In the genomic region with DNA sequence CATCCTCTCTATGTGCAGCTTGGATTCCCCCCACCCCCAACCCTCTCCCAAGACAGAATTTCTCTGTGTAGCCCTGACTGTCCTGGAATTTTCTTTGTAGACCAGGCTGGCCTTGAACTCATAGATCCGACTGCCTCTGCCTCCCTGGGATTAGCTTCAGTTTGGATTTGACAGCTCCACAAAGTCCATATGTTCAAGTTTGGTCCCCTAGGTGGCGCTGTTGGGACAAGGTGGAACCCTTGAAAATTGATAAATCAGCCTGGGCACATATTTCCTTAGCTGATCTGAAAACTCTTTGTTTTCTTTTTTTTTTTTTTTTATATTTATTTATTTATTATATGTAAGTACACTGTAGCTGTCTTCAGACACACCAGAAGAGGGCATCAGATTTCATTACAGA, we compare ENCODE assay signal across 9 mouse cellular contexts. TPM values are rescaled to one million over a fixed set of nuclear protein-coding genes. Genes with fewer than 3 reads are reported as not detected.
DNase-seq lines count a peak whose midpoint lies in the region; ATAC-seq and TF ChIP-seq lines count a peak whose summit lies in the region.
"Had no signal": no experiment of that assay in that cellular context is flagged by ENCODE, and none has a peak within 500 bp of the region (broad histone marks: within the 10 kb centered on the region; RNA-seq: fewer than 3 reads in every experiment).

No protein-coding gene starts in this region.

- H3K4me3 ChIP-seq in heart, adult 2 months = no peak overlapping the region
- no peak overlapping the region for H3K4me3 ChIP-seq in bone marrow, adult 2 months (replicated peaks; ENCODE audit: control insufficient read depth, low read depth, low read length)
- H3K4me3 ChIP-seq: neural tube, embryonic 12.5 days had no signal

- H3K79me2 ChIP-seq in heart, adult 2 months (replicated peaks; ENCODE audit: control insufficient read depth, insufficient read depth, low read length) = no peaks in the 10 kb centered on the region

- H3K4me1 ChIP-seq in heart, adult 2 months (ENCODE audit: control insufficient read depth, insufficient read depth, low read length) = no peaks in the 10 kb centered on the region
- H3K4me1 ChIP-seq in bone marrow, adult 2 months (ENCODE audit: control insufficient read depth, insufficient read depth, low read length) = no peaks in the 10 kb centered on the region
- H3K4me1 ChIP-seq: neural tube, embryonic 12.5 days had no signal

- no peak for TF ChIP-seq POLR2A in heart, adult 2 months (IDR thresholded peaks at IDR 0.05; ENCODE audit: insufficient read depth, low read depth, low read length)
- TF ChIP-seq POLR2A in bone marrow, adult 2 months (IDR thresholded peaks at IDR 0.05; ENCODE audit: borderline replicate concordance, control insufficient read depth, low read depth, low read length) = no peak

- H3K9ac ChIP-seq in heart, adult 2 months (ENCODE audit: low read depth, low read length) = no peak overlapping the region
- H3K9ac ChIP-seq: neural tube, embryonic 12.5 days had no signal

- no peak for TF ChIP-seq EP300 in heart, adult 2 months (IDR thresholded peaks at IDR 0.05; ENCODE audit: insufficient read depth, low read depth, low read length)

- H3K36me3 ChIP-seq in heart, adult 2 months (ENCODE audit: control insufficient read depth, insufficient read depth, low read length) = no peaks in the 10 kb centered on the region
- H3K36me3 ChIP-seq: neural tube, embryonic 12.5 days had no signal

- H3K27ac ChIP-seq in heart, adult 2 months = no peak overlapping the region
- H3K27ac ChIP-seq in bone marrow, adult 2 months (ENCODE audit: control insufficient read depth, insufficient read depth, low read depth, low read length, poor library complexity) = no peak overlapping the region
- H3K27ac ChIP-seq: neural tube, embryonic 12.5 days had no signal

- DNase-seq in heart, adult 2 months = peak; percentile 35 to 72
- DNase-seq in heart, adult 11 months = no peak
- peak; percentile 69 for DNase-seq in right cerebral cortex, postnatal 14 days
- DNase-seq in right cerebral cortex, postnatal 25 days = no peak
- peak; percentile 65 for DNase-seq in lung, postnatal 25 days (ENCODE audit: low spot score)
- peak; percentile 69 for DNase-seq in thymus, postnatal 14 days

- peak; percentile 76 for TF ChIP-seq CTCF in heart, adult 2 months (IDR thresholded peaks at IDR 0.05)
- TF ChIP-seq CTCF in bone marrow, adult 2 months (IDR thresholded peaks at IDR 0.05; ENCODE audit: control insufficient read depth, insufficient read depth, low read length) = peak; percentile 40

- intact Hi-C loops in heart, adult 2 months (cut with DNase I) = loop anchor here (2.0 kb wide), 1 partner anchor 48 kb away; no protein-coding TSS in a partner anchor

- 0 out of 2 replicates have a peak, but pooled peaks have one; percentile 27 for ATAC-seq in granulocyte monocyte progenitor cell, adult 5-6 weeks (replicated peaks; ENCODE audit: poor library complexity, severe bottlenecking)

- no peaks in the 10 kb centered on the region for H3K27me3 ChIP-seq in heart, adult 2 months (ENCODE audit: control insufficient read depth, insufficient read depth, low read length)
- H3K27me3 ChIP-seq: neural tube, embryonic 12.5 days had no signal

- WGBS in heart, adult 2 months = 24% methylated on average over 2 of the region's 2 CpGs
- 18% methylated on average over 2 of the region's 2 CpGs for WGBS in bone marrow, adult 2 months

RNA-seq across cellular contexts. Expression of a gene that starts 16.8 kb away (rescaled TPM):
- 10 to 100 TPM; 20.6 to 23.4 TPM for total RNA-seq in heart, adult 2 months (2021)
- polyA plus RNA-seq in heart, adult 2 months (2012; rRNA removed) = 20.6 and 41.2 TPM in 2 replicates
- 5.8 TPM in 2 replicates for polyA plus RNA-seq in bone marrow, adult 2 months (2011; ENCODE audit: insufficient read depth, insufficient read length, low replicate concordance, missing spikeins)
- total RNA-seq in granulocyte monocyte progenitor cell, adult 5-6 weeks (2014; fragmentation: Nextera tagmentation) = 1.3 and 2.4 TPM in 2 replicates
- total RNA-seq in granulocyte monocyte progenitor cell, adult 5-6 weeks (2017) = 2.4 and 4.5 TPM in 2 replicates

RNA-seq across cellular contexts. Expression of a gene that starts 32.6 kb away (rescaled TPM):
- under 1 TPM in 1 of 2 experiments, not detected in 1; 0.09 TPM for total RNA-seq in heart, adult 2 months (2021)
- 0.10 and 0.20 TPM in 2 replicates for polyA plus RNA-seq in heart, adult 2 months (2012; rRNA removed)
- 173 and 189 TPM in 2 replicates for polyA plus RNA-seq in bone marrow, adult 2 months (2011; ENCODE audit: insufficient read depth, insufficient read length, low replicate concordance, missing spikeins)
- 0.36 and 0.52 TPM in 2 replicates for total RNA-seq in granulocyte monocyte progenitor cell, adult 5-6 weeks (2014; fragmentation: Nextera tagmentation)
- total RNA-seq in granulocyte monocyte progenitor cell, adult 5-6 weeks (2017) = 0.26 and 2.4 TPM in 2 replicates

RNA-seq across cellular contexts. Expression of a gene that starts 37.9 kb away (rescaled TPM):
- 10 to 100 TPM; 13.6 to 17.5 TPM for total RNA-seq in heart, adult 2 months (2021)
- polyA plus RNA-seq in heart, adult 2 months (2012; rRNA removed) = 20.3 and 24.5 TPM in 2 replicates
- polyA plus RNA-seq in bone marrow, adult 2 months (2011; ENCODE audit: insufficient read depth, insufficient read length, low replicate concordance, missing spikeins) = 46.6 and 64.0 TPM in 2 replicates
- total RNA-seq in granulocyte monocyte progenitor cell, adult 5-6 weeks (2014; fragmentation: Nextera tagmentation) = 15.7 and 54.8 TPM in 2 replicates
- total RNA-seq in granulocyte monocyte progenitor cell, adult 5-6 weeks (2017) = 23.4 and 125 TPM in 2 replicates

RNA-seq across cellular contexts. Expression of a gene that starts 48.7 kb away (rescaled TPM):
- total RNA-seq in heart, adult 2 months (2021) = 10 to 100 TPM in 1 of 2 experiments, 1 to 10 TPM in 1; 8.9 to 18.9 TPM
- 16.6 and 18.1 TPM in 2 replicates for polyA plus RNA-seq in heart, adult 2 months (2012; rRNA removed)
- polyA plus RNA-seq in bone marrow, adult 2 months (2011; ENCODE audit: insufficient read depth, insufficient read length, low replicate concordance, missing spikeins) = 6.7 and 20.9 TPM in 2 replicates
- 9.0 and 10.2 TPM in 2 replicates for total RNA-seq in granulocyte monocyte progenitor cell, adult 5-6 weeks (2014; fragmentation: Nextera tagmentation)
- 6.5 and 12.4 TPM in 2 replicates for total RNA-seq in granulocyte monocyte progenitor cell, adult 5-6 weeks (2017)

Comparison
In these comparisons a context has a peak if more than half of its experiments do, and no peak if none do; other contexts are left out.
1. DNase-seq: peak in heart, adult 2 months (2 of 2), right cerebral cortex, postnatal 14 days (single experiment), lung, postnatal 25 days (single experiment) and thymus, postnatal 14 days (single experiment); none in heart, adult 11 months (single experiment) and right cerebral cortex, postnatal 25 days (single experiment).